Mouse (Mus musculus) kidney, embryonic 16.5 days (tissue): ENCODE results near the gene Gm21969. TPM values are rescaled to one million over a fixed set of nuclear protein-coding genes. Genes with fewer than 3 reads are reported as not detected.

Experiments
- ATAC-seq: fragments of 200-750 bp; cut with Nextera tagmentation; 2 replicates; pipeline ENCODE4 v1.8.0; 2017; ENCODE audit warnings: moderate TSS enrichment; ENCODE audit not compliant: low FRiP score, low TSS enrichment
- H3K27ac ChIP-seq: fragments of 300-500 bp; sonication (generic); 2 replicates; pipeline ENCODE4 v1.5.1; 2014; ENCODE audit warnings: low read length
- H3K27me3 ChIP-seq: fragments of 300-500 bp; sonication (generic); 2 replicates; pipeline ENCODE4 v1.6.1; 2014; ENCODE audit warnings: low read length, control low read depth, mixed read lengths; ENCODE audit not compliant: insufficient read depth
- H3K36me3 ChIP-seq: fragments of 300-500 bp; sonication (generic); 2 replicates; pipeline ENCODE4 v1.6.1; 2014; ENCODE audit warnings: low read length, control low read depth, mixed read lengths; ENCODE audit not compliant: insufficient read depth
- H3K4me1 ChIP-seq: fragments of 300-500 bp; sonication (generic); 2 replicates; pipeline ENCODE4 v1.6.1; 2014; ENCODE audit warnings: low read length, control low read depth, mixed read lengths; ENCODE audit not compliant: insufficient read depth
- H3K4me2 ChIP-seq: fragments of 300-500 bp; sonication (generic); replicated peaks from 2 replicates; pipeline ENCODE4 v1.6.1; 2014; ENCODE audit warnings: low read depth, low read length
- H3K4me3 ChIP-seq: fragments of 300-500 bp; sonication (generic); 2 replicates; pipeline ENCODE4 v1.5.1; 2014; ENCODE audit warnings: mild to moderate bottlenecking, low read length
- H3K9ac ChIP-seq: fragments of 300-500 bp; sonication (generic); replicated peaks from 2 replicates; pipeline ENCODE4 v1.6.1; 2014; ENCODE audit warnings: low read length
- H3K9me3 ChIP-seq: fragments of 300-500 bp; sonication (generic); 2 replicates; pipeline ENCODE4 v1.6.1; 2016; ENCODE audit warnings: low read length, control low read depth
- WGBS: fragments of 180-500 bp; shearing (Covaris S2); extraction: QIAGEN DNeasy Blood & Tissue Kit; methylation state at CpG from one replicate; pipeline ENCODE4 v1.1.7; 2014; 5-methylcytosine and 5-hydroxymethylcytosine counted together
- polyA plus RNA-seq: library from polyadenylated mRNA; unstranded; fragments of >200 nt; fragmentation: Nextera tagmentation; extraction: Ambion mirVana; gene quantifications from 2 replicates; pipeline ENCODE4 v1.2.1, GENCODE M21; 2015

The Gm21969 gene
- polyA plus RNA-seq, 1 experiment from 2014 or later, result not detected

GRCm38 (mm10) chr4:139624706-139625105 is 21.7 kb downstream of the Gm21969 start:
- Histone ChIP-seq H3K4me1 (peaks cover 19% of the 10 kb centered on the region), H3K4me2 (peak overlapping the region; percentile 85), H3K36me3 (0 out of 2 replicates have a peak, but pooled peaks cover 4% of the 10 kb centered on the region), H3K9ac (peak overlapping the region; percentile 0), H3K9me3 (no peaks in the 10 kb centered on the region), H3K27ac (peak overlapping the region; percentile 90; the same call in 1 of the 2 replicates), H3K4me3 (peak overlapping the region; percentile 75), H3K27me3 (no peaks in the 10 kb centered on the region)
- WGBS, result 45% methylated on average over 10 of the region's 10 CpGs
- no peak for ATAC-seq

- 0 out of 2 replicates have a peak, but pooled peaks cover 4% of the 10 kb centered on the region for H3K36me3 ChIP-seq
- H3K27me3 ChIP-seq, result no peaks in the 10 kb centered on the region
- H3K27ac ChIP-seq, result no peak overlapping the region
- H3K9me3 ChIP-seq, result no peaks in the 10 kb centered on the region
- H3K4me1 ChIP-seq, result peaks cover 32% of the 10 kb centered on the region
- H3K4me3 ChIP-seq, result no peak overlapping the region
- ATAC-seq, result no peak
- H3K9ac ChIP-seq, result no peak overlapping the region
- WGBS, result 94% methylated on average over 11 of the region's 11 CpGs
- no peak overlapping the region for H3K4me2 ChIP-seq
These were observed 24.4 kb downstream of the Gm21969 start for GRCm38 (mm10) chr4:139627361-139627760.

- 70% methylated on average over 10 of the region's 10 CpGs for WGBS
- H3K4me2 ChIP-seq, result no peak overlapping the region
- H3K27me3 ChIP-seq, result no peaks in the 10 kb centered on the region
- ATAC-seq, result no peak
- H3K9me3 ChIP-seq, result no peaks in the 10 kb centered on the region
- peaks cover 13% of the 10 kb centered on the region; the same call in 1 of the 2 replicates for H3K4me1 ChIP-seq
- H3K9ac ChIP-seq, result no peak overlapping the region
- H3K36me3 ChIP-seq, result 0 out of 2 replicates have a peak, but pooled peaks cover 4% of the 10 kb centered on the region
- no peak overlapping the region for H3K27ac ChIP-seq
- H3K4me3 ChIP-seq, result no peak overlapping the region
These were observed 27.2 kb downstream of the Gm21969 start for GRCm38 (mm10) chr4:139630171-139630570.

GRCm38 (mm10) chr4:139631141-139631540 is 28.2 kb downstream of the Gm21969 start:
- peaks cover 13% of the 10 kb centered on the region; the same call in 1 of the 2 replicates for H3K4me1 ChIP-seq

GRCm38 (mm10) chr4:139631569-139632253 is 28.7 kb downstream of the Gm21969 start:
- H3K4me2 ChIP-seq, result no peak overlapping the region
- H3K36me3 ChIP-seq, result peaks cover 4% of the 10 kb centered on the region; the same call in 1 of the 2 replicates
- H3K4me1 ChIP-seq, result peaks cover 13% of the 10 kb centered on the region; the same call in 1 of the 2 replicates
- H3K9me3 ChIP-seq, result no peaks in the 10 kb centered on the region
- ATAC-seq, result no peak
- H3K27me3 ChIP-seq, result no peaks in the 10 kb centered on the region
- H3K27ac ChIP-seq, result no peak overlapping the region
- H3K4me3 ChIP-seq, result no peak overlapping the region
- H3K9ac ChIP-seq, result no peak overlapping the region
- WGBS, result 84% methylated on average over 7 of the region's 7 CpGs

More at GRCm38 (mm10) chr4:139631141-139631540, 28.2 kb downstream of the Gm21969 start:
- no peak for ATAC-seq
- Histone ChIP-seq H3K9me3 (no peaks in the 10 kb centered on the region), H3K36me3 (peaks cover 4% of the 10 kb centered on the region; the same call in 1 of the 2 replicates), H3K27me3 (no peaks in the 10 kb centered on the region), H3K4me2 (no peak overlapping the region), H3K9ac (no peak overlapping the region), H3K27ac (no peak overlapping the region), H3K4me3 (no peak overlapping the region)
- WGBS, result 59% methylated on average over 5 of the region's 5 CpGs

- H3K27me3 ChIP-seq, result no peaks in the 10 kb centered on the region
- no peak overlapping the region for H3K4me3 ChIP-seq
- H3K36me3 ChIP-seq, result peaks cover 7% of the 10 kb centered on the region; the same call in 1 of the 2 replicates
- 74% methylated on average over 10 of the region's 10 CpGs for WGBS
- no peak for ATAC-seq
- no peak overlapping the region for H3K4me2 ChIP-seq
- no peaks in the 10 kb centered on the region for H3K9me3 ChIP-seq
- H3K4me1 ChIP-seq, result peaks cover 13% of the 10 kb centered on the region; the same call in 1 of the 2 replicates
- H3K9ac ChIP-seq, result no peak overlapping the region
- no peak overlapping the region for H3K27ac ChIP-seq
These were observed 29.2 kb downstream of the Gm21969 start for GRCm38 (mm10) chr4:139632254-139632580.

GRCm38 (mm10) chr4:139636373-139636772 is 33.4 kb downstream of the Gm21969 start:
- Histone ChIP-seq H3K4me2 (no peak overlapping the region), H3K27me3 (peaks cover 8% of the 10 kb centered on the region; the same call in 1 of the 2 replicates), H3K4me1 (peaks cover 43% of the 10 kb centered on the region), H3K27ac (no peak overlapping the region), H3K4me3 (no peak overlapping the region), H3K9me3 (no peaks in the 10 kb centered on the region), H3K36me3 (peaks cover 7% of the 10 kb centered on the region; the same call in 1 of the 2 replicates), H3K9ac (no peak overlapping the region)
- ATAC-seq, result no peak
- 33% methylated on average over 7 of the region's 7 CpGs for WGBS

GRCm38 (mm10) chr4:139637847-139638246 is 34.9 kb downstream of the Gm21969 start:
- Histone ChIP-seq H3K4me2 (no peak overlapping the region), H3K36me3 (peaks cover 7% of the 10 kb centered on the region; the same call in 1 of the 2 replicates), H3K9ac (no peak overlapping the region; the same call in 1 of the 2 replicates), H3K4me1 (peaks cover 47% of the 10 kb centered on the region), H3K9me3 (no peaks in the 10 kb centered on the region), H3K4me3 (no peak overlapping the region), H3K27ac (no peak overlapping the region), H3K27me3 (peaks cover 19% of the 10 kb centered on the region)
- no peak for ATAC-seq
- 88% methylated on average over 9 of the region's 9 CpGs for WGBS

GRCm38 (mm10) chr4:139638356-139638755 is 35.4 kb downstream of the Gm21969 start:
- Histone ChIP-seq H3K27me3 (peaks cover 24% of the 10 kb centered on the region), H3K4me1 (peaks cover 47% of the 10 kb centered on the region), H3K4me2 (no peak overlapping the region), H3K27ac (no peak overlapping the region), H3K36me3 (peaks cover 7% of the 10 kb centered on the region; the same call in 1 of the 2 replicates), H3K9ac (no peak overlapping the region), H3K9me3 (no peaks in the 10 kb centered on the region), H3K4me3 (no peak overlapping the region)
- ATAC-seq, result no peak
- WGBS, result 78% methylated on average over 16 of the region's 16 CpGs

- peak; percentile 78 for ATAC-seq
These were observed 36.8 kb downstream of the Gm21969 start for GRCm38 (mm10) chr4:139639801-139640200.

More at GRCm38 (mm10) chr4:139639801-139640200, 36.8 kb downstream of the Gm21969 start:
- 9% methylated on average over 12 of the region's 12 CpGs for WGBS
- peak overlapping the region; percentile 58 for H3K27ac ChIP-seq
- H3K27me3 ChIP-seq, result peaks cover 24% of the 10 kb centered on the region
- peaks cover 14% of the 10 kb centered on the region for H3K36me3 ChIP-seq
- no peak overlapping the region for H3K9ac ChIP-seq
- H3K4me1 ChIP-seq, result peaks cover 47% of the 10 kb centered on the region
- H3K4me3 ChIP-seq, result no peak overlapping the region
- H3K4me2 ChIP-seq, result 0 out of 2 replicates have a peak overlapping the region, but pooled peaks have one; percentile 13
- no peaks in the 10 kb centered on the region for H3K9me3 ChIP-seq
